Comparison of ENCODE assay signal across 21 mouse cellular contexts in the genomic region with DNA sequence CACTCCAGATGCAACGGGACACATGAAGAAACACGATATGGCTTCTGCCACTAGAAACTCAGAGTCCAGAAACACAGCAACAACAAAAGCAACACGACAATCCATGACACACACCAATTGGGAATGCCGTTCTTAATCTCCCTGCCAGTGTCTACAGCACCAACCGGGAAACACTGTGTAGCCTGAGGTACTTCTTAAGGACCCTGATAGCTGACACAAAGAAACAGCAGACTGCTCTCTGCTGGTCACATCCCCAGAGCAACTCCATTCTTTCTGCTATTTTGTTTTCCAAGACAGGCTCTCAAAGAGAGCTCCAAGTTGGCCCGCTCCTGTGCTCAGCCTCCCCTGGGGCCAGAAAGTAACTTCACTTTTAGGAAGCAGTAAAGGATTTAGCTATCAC. TPM values are rescaled to one million over a fixed set of nuclear protein-coding genes. Genes with fewer than 3 reads are reported as not detected.
DNase-seq lines count a peak whose midpoint lies in the region; ATAC-seq lines count a peak whose summit lies in the region.
"Had no signal": no experiment of that assay in that cellular context is flagged by ENCODE, and none has a peak within 500 bp of the region (broad histone marks: within the 10 kb centered on the region; RNA-seq: fewer than 3 reads in every experiment).

No protein-coding gene starts in this region.

- peaks cover 2 to 16% of the 10 kb centered on the region in 2 experiments; a peak in 3 of 4 replicates for H3K4me1 ChIP-seq in heart, embryonic 14.5 days (ENCODE audit: control insufficient read depth in 2 of 2, insufficient read depth in 2 of 2, low read length in 2 of 2)
- H3K4me1 ChIP-seq in kidney, embryonic 16.5 days (ENCODE audit: insufficient read depth, low read length) = peaks cover 28% of the 10 kb centered on the region
- H3K4me1 ChIP-seq: neural tube, embryonic 15.5 days had no signal

- no peaks in the 10 kb centered on the region for H3K27me3 ChIP-seq in heart, embryonic 14.5 days (ENCODE audit: control insufficient read depth, insufficient read depth, low read length)
- H3K27me3 ChIP-seq in kidney, embryonic 16.5 days (ENCODE audit: insufficient read depth, low read length) = no peaks in the 10 kb centered on the region
- H3K27me3 ChIP-seq: neural tube, embryonic 15.5 days had no signal

- peak; percentile 20 for DNase-seq in gastrocnemius, postnatal 10 days
- no peak for DNase-seq in gastrocnemius, postnatal 4 days (ENCODE audit: low spot score in 2 of 2)
- DNase-seq in heart, adult 8-10 months (ENCODE audit: low spot score) = no peak
- no peak for DNase-seq in kidney, postnatal 14 days
- peak; percentile 46 for DNase-seq in skeletal muscle tissue, adult 2 months (ENCODE audit: low read depth, low spot score)
- DNase-seq in left cerebral cortex, postnatal 36 days (ENCODE audit: low spot score in 2 of 2) = no peak
- DNase-seq: adrenal gland, postnatal 14 days; cerebellum, adult 11-12 months; cerebellum, postnatal 25 days; embryo, embryonic 11 days; kidney, adult 9 months; left cerebral cortex, postnatal 4 days; liver; lung, postnatal 10 days; midbrain, embryonic 14.5 days; thymus, adult 2 months had no signal

- no peaks in the 10 kb centered on the region for H3K9me3 ChIP-seq in heart, embryonic 14.5 days (ENCODE audit: control insufficient read depth, low read length)
- H3K9me3 ChIP-seq in kidney, embryonic 16.5 days (ENCODE audit: low read length) = no peaks in the 10 kb centered on the region
- H3K9me3 ChIP-seq: G1E; neural tube, embryonic 15.5 days had no signal

- no peak overlapping the region for H3K9ac ChIP-seq in heart, embryonic 14.5 days (ENCODE audit: low read length)
- no peak overlapping the region for H3K9ac ChIP-seq in kidney, embryonic 16.5 days (replicated peaks; ENCODE audit: low read length)
- H3K9ac ChIP-seq: neural tube, embryonic 15.5 days had no signal

- WGBS in heart, embryonic 14.5 days = 47% methylated on average over 6 of the region's 6 CpGs
- WGBS in kidney, embryonic 16.5 days = 20% methylated on average over 6 of the region's 6 CpGs

- H3K36me3 ChIP-seq in heart, embryonic 14.5 days (ENCODE audit: control insufficient read depth, insufficient read depth, low read length) = peaks cover 59% of the 10 kb centered on the region
- H3K36me3 ChIP-seq in kidney, embryonic 16.5 days (ENCODE audit: insufficient read depth, low read length) = peaks cover 34% of the 10 kb centered on the region

- H3K4me3 ChIP-seq in heart, embryonic 14.5 days (ENCODE audit: control insufficient read depth in 1 of 2, insufficient read depth in 1 of 2, low read depth in 1 of 2, low read length in 2 of 2) = no peak overlapping the region
- H3K4me3 ChIP-seq in kidney, embryonic 16.5 days (ENCODE audit: low read length) = no peak overlapping the region
- H3K4me3 ChIP-seq: neural tube, embryonic 15.5 days had no signal

- no peak overlapping the region for H3K4me2 ChIP-seq in heart, embryonic 14.5 days (ENCODE audit: low read length)
- H3K4me2 ChIP-seq in kidney, embryonic 16.5 days (replicated peaks; ENCODE audit: low read depth, low read length) = no peak overlapping the region
- H3K4me2 ChIP-seq: neural tube, embryonic 15.5 days had no signal

- intact Hi-C loops in left cerebral cortex, postnatal 36 days (cut with DNase I) = loop anchor here (5.0 kb wide), 1 partner anchor 122 kb away; no protein-coding TSS in a partner anchor

- ATAC-seq in heart, embryonic 14.5 days (ENCODE audit: insufficient number of reproducible peaks, insufficient read depth, low FRiP score, low read depth) = peak; percentile 54; the same call in 1 of the 2 replicates
- ATAC-seq in kidney, embryonic 16.5 days (ENCODE audit: low FRiP score, low TSS enrichment) = peak; percentile 49; the same call in 1 of the 2 replicates
- ATAC-seq: activated CD4-positive, CD25-positive, alpha-beta regulatory T cell, adult 4 months had no signal

- peak overlapping the region; percentile 14 to 47; a peak in 1 of 4 replicates for H3K27ac ChIP-seq in heart, embryonic 14.5 days (replicated peaks in 1 of 2; ENCODE audit: control insufficient read depth in 1 of 2, insufficient read depth in 1 of 2, low read depth in 2 of 2, low read length in 2 of 2)
- peak overlapping the region; percentile 31; the same call in 1 of the 2 replicates for H3K27ac ChIP-seq in kidney, embryonic 16.5 days (ENCODE audit: low read length)
- H3K27ac ChIP-seq: neural tube, embryonic 15.5 days had no signal

RNA-seq across cellular contexts. Expression of a gene that starts 20.1 kb away (rescaled TPM):
- total RNA-seq in gastrocnemius, postnatal 10 days (2021) = 10 to 100 TPM; 33.3 to 43.3 TPM
- total RNA-seq in gastrocnemius, postnatal 4 days (2021) = 10 to 100 TPM; 59.8 to 67.7 TPM
- polyA plus RNA-seq in heart, embryonic 14.5 days (2014; fragmentation: Nextera tagmentation; extraction: Ambion mirVana) = 110 TPM in 2 replicates
- total RNA-seq in heart, adult 8-10 months (2022) = 10 to 100 TPM; 27.4 to 37.6 (median 32.7) TPM
- polyA plus RNA-seq in kidney, embryonic 16.5 days (2015; fragmentation: Nextera tagmentation; extraction: Ambion mirVana) = 220 and 232 TPM in 2 replicates
- 10 to 100 TPM; 76.9 to 78.2 TPM for total RNA-seq in left cerebral cortex, postnatal 36 days (2021)

RNA-seq across cellular contexts. Expression of a gene that starts 42.5 kb away (rescaled TPM):
- 1 to 10 TPM; 1.8 to 2.3 TPM for total RNA-seq in gastrocnemius, postnatal 10 days (2021)
- 1 to 10 TPM; 2.0 to 2.9 TPM for total RNA-seq in gastrocnemius, postnatal 4 days (2021)
- 4.3 and 4.5 TPM in 2 replicates for polyA plus RNA-seq in heart, embryonic 14.5 days (2014; fragmentation: Nextera tagmentation; extraction: Ambion mirVana)
- total RNA-seq in heart, adult 8-10 months (2022) = 1 to 10 TPM; 2.5 to 3.6 (median 2.6) TPM
- polyA plus RNA-seq in kidney, embryonic 16.5 days (2015; fragmentation: Nextera tagmentation; extraction: Ambion mirVana) = 10.6 and 13.7 TPM in 2 replicates
- 1 to 10 TPM; 2.9 to 4.4 TPM for total RNA-seq in left cerebral cortex, postnatal 36 days (2021)

Comparison
In these comparisons a context has a peak if more than half of its experiments do, and no peak if none do; other contexts are left out.
1. DNase-seq: peak in gastrocnemius, postnatal 10 days (single experiment) and skeletal muscle tissue, adult 2 months (single experiment); none in gastrocnemius, postnatal 4 days (0 of 2), heart, adult 8-10 months (single experiment), kidney, postnatal 14 days (single experiment) and left cerebral cortex, postnatal 36 days (0 of 2).